Mouse (Mus musculus): ENCODE results near the gene Aste1. TPM values are rescaled to one million over a fixed set of nuclear protein-coding genes. Genes with fewer than 3 reads are reported as not detected.

Aste1 gene
- total RNA-seq (2015; ENCODE audit: low replicate concordance) (6.5 TPM in 1 of 2 replicates, not detected in the other), total RNA-seq (2017; ENCODE audit: low replicate concordance) (3.6 and 7.5 TPM in 2 replicates)

DNA sequence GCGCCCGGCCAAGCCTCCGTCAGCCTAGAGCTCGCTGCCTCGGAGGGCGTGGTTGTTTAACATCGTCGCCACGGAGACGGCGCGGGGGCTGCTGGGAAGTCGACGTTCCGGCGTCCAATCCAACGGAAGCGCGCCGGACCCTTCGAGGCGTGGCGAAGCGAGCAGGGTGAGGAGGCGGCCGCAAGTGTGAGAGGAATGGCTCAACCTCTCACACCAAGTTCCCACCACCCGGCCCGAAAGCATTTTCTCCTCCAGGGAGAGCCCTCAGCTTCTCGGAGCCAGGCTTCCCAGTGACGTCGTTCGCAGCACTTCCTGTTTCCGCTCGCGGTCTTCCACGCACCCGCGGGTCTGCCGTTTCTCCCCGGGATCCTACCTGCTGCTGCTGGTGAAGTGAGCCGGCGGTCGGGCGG lies at the start of gene Aste1, which contains the start of gene Nek11:
TSS of gene Aste1 (plus strand) at position 175 of the 410 bp plus-strand sequence.
TSS of gene Nek11 (minus strand) at position 307 of the 410 bp plus-strand sequence.
- ATAC-seq (replicated peaks; ENCODE audit: low FRiP score, poor library complexity, severe bottlenecking), result peak; percentile 99

DNA sequence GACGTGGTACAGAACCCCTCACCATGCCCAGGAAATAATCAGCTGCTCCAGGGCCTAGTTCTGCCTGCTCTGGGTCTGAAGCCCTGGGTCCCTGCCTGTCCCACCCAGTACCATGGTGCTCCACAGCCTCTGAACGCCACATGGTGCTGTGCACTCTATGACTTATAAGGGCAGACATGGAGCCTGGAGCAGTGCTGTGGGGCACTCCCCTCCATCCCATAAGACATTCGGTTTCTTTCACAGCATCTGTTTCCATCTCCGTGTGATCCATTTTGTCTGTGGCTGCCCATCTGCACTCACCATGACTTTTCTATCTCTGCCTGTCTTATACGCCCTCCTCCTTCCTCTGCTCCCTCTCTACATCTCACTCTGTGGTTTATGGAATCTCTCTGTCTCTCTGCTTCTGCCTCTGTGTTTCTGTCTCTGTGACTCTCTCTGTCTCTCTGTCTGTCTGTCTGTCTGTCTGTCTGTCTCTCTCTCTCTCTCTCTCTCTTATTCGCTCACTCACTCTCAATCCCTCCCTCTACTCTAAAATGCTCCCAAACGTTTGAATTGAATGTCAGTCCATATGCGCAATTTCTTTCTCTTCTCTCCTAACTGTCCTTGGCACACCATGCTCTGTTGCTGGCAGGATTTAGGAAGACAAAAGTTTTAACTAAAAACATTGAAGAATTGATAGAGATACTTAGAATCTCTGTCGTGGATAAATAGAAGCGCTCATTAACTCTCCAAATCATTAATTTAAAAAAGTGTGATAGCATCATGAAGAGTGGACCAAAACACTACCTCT lies 46.8 kb upstream of the Aste1 start:
- no peak for ATAC-seq (replicated peaks; ENCODE audit: low FRiP score, poor library complexity, severe bottlenecking)

GRCm38 (mm10) chr9:105349034-105349433 lies 46.2 kb upstream of the Aste1 start:
- ATAC-seq (replicated peaks; ENCODE audit: low FRiP score, poor library complexity, severe bottlenecking), result no peak

DNA sequence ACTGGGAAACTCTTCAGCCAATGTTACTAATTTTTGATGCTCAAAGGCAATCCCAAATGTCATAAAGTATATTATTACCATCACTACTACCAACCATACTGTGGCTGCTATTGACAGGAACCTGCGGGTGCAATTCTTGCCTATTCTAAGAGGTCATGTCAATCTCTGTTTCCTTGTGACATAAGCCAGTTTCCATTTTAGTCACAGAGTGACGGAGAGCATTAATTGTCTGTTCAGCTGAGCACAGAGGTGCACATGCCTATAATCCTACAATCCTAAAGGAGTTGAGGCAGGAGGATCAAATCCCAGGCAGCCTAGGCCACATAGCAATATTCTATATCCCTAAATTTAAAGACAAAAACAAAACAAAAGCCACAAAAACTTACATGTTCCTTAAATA lies 33.0 kb upstream of the Aste1 start:
- no peak for ATAC-seq (replicated peaks; ENCODE audit: low FRiP score, poor library complexity, severe bottlenecking)

DNA sequence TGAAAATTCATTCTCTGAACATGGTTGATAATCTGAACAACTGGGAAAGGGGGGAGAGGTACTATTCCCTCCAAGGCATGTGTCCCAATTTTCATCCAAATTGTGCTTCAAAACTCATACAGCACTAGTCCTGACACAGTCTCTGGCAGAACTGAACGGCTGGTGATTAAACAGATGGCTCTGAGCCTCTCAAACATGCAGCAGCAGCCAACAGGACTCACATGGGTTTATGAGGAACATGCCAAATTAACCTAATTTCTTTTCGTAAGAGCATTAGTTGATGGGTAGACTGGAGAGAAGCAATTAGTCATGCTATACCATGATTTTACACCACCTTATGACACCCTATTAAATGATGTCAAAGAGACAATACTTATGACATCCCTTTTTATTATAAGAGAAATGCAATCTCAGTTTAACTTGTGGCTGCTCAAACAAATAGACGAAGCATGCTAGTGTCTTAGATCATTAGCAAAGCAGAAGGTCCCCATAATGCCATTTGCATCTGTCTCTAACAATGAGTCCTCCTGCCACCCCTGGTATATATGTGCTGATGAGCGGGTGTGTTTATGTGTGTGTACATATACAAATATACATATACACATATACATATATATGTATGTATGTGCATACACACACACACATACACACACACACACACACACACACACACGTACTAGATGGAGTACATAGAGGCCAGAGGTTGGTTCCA lies 31.5 kb upstream of the Aste1 start:
- no peak for ATAC-seq (replicated peaks; ENCODE audit: low FRiP score, poor library complexity, severe bottlenecking)

DNA sequence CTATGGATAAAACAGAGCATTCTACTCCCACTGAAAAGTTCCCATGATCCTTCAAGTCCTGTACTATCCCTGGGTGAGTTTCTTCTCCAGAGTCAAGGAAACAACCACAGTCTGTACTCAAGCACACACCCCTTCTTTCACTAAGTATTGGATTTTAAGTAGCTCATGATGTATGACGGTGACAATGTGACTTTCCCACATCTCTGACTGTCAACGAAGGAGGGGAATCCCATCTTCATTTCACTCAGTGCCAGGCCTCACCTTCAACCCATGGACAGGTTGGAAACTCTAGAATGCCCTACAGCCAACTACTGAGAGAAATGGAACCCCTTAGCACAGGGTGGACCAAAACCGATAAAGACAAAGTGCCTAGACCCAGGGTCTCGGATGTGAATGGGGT lies 29.0 kb upstream of the Aste1 start:
- no peak for ATAC-seq (replicated peaks; ENCODE audit: low FRiP score, poor library complexity, severe bottlenecking)

DNA sequence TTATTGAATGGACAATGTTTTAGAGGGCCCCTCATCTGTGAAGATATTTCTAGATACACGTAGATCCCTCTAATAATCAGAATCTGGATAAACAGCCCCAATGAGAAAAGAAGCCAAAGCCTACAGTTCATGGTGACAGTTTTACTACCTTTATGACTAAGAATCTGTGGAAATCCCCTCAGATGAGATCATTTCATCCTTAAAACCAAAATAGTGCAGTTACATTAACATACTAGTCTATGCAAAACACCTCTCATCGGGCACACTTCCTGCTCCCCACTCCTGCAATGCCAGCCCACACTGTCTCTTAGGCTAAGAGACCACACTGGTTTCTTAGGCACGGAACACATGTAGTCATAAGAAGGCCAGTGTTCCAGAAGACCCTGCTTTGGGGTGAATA lies 26.6 kb upstream of the Aste1 start:
- ATAC-seq (replicated peaks; ENCODE audit: low FRiP score, poor library complexity, severe bottlenecking), result no peak

GRCm38 (mm10) chr9:105374361-105374760 lies 20.8 kb upstream of the Aste1 start:
- ATAC-seq (replicated peaks; ENCODE audit: low FRiP score, poor library complexity, severe bottlenecking), result no peak

- no peak for ATAC-seq (replicated peaks; ENCODE audit: low FRiP score, poor library complexity, severe bottlenecking)
Observed at GRCm38 (mm10) chr9:105376411-105376810, 18.8 kb upstream of the Aste1 start.

DNA sequence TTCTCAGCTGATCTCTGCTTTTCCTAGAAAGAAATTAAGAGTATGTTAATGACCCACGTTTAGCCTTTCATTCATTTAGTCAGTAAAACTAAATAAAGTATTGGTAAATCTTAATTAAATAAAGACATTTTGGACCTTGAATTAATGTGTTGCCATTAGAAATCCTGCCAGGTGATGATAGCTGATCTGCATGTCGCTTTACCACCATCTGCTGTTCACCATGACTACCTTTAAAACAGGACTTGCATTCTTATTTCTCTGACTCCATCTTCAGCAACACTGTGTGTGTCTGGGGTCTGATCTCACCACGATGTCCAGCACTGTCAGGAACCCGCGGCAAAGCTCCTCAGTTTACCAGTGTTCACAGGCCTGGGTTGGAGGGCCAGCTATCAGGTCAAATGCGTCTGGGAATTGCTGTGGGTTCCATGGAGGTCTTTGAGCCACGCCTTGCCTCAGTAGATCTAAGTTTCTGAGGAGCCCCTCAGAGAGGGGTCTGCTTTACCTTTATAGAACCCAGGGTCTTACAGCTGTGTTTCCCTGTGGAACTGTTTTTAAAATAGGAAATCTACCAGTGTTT lies 18.1 kb upstream of the Aste1 start:
- no peak for ATAC-seq (replicated peaks; ENCODE audit: low FRiP score, poor library complexity, severe bottlenecking)

GRCm38 (mm10) chr9:105377622-105378021 lies 17.6 kb upstream of the Aste1 start:
- ATAC-seq (replicated peaks; ENCODE audit: low FRiP score, poor library complexity, severe bottlenecking), result no peak

DNA sequence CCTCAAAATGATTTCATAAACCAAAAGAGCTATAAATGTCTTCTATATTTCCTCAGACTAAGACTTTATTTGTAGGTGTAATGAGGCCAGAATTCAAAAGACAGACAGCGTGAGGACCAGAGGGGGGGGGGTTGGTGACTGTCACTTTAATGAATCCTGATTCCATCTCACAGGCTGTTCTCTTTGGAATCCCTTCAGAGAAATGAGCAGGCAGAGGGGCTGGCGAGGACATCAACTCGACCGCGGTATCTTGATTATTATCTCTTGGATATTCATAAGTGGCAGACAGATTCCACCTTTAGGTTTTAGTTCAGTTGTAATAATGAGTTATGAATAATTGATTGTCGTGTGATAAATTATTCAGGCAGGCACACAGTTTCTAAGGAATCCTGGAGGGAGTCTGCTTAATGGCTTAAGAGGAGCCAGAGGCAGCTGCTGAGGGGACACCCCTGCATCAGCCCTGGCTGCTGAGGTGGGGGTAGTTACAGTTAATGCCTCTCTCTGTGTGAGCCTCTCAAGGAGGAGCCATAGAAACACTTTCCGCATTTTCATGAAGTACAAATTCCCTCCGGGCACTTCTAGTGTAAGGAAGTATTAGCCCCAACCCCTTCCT lies 15.6 kb upstream of the Aste1 start:
- no peak for ATAC-seq (replicated peaks; ENCODE audit: low FRiP score, poor library complexity, severe bottlenecking)

DNA sequence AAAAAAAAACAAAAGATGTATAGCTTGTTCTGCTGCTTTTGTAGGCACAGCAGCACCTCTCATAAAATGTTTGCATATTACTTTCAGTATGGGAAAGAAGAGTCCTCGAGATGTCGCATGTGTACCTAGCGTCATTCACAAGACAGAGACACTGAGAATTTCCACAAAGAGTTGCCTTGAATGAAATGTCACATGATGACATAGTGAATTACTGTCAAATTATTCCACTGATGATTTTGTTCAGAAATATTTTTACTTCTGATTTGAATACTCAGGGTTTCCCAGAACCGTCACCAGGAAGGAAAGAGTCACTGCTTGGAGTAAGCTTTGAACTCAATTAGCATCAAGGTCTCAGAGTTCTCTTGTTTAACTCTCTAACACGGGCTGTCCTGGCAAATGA lies 7.8 kb upstream of the Aste1 start:
- ATAC-seq (replicated peaks; ENCODE audit: low FRiP score, poor library complexity, severe bottlenecking), result no peak

DNA sequence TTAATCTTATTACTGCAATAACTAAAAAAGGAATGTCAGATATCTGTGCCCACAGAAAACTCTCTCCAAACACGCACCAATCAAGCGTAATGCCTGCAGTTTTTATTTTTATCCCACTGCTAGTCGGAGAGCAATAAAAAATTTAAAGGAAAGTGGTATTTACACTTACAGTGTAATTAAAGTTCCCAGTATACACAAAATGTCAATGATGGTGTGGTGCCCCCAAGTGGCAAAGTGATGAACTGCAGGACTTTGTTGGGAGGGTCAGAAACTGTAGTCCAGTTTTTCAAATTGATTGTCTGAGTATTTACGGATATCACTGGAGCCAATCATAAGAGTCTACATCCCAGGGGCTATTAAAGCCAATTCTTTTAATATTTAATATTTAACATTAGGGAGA lies 5.9 kb upstream of the Aste1 start:
- ATAC-seq (replicated peaks; ENCODE audit: low FRiP score, poor library complexity, severe bottlenecking), result 0 out of 2 replicates have a peak, but pooled peaks have one; percentile 55

DNA sequence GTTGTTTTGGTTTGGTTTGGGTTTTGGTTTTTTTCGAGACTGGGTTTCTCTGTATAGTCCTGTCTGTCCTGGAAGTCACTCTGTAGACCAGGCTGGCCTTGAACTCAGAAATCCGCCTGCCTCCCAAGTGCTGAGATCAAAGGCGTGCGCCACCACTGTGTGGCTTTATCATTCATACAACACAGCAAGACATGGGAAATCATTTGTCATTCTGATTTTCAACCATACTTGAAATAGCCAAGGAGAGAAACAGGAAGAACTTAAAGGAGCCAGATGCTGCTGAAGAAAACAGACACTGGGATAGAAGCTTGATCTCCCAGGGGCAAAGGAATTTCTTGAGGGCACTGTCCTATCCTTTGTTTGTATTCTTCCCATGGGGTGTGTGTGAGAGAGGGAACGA lies 4.6 kb upstream of the Aste1 start:
- ATAC-seq (replicated peaks; ENCODE audit: low FRiP score, poor library complexity, severe bottlenecking), result no peak

DNA sequence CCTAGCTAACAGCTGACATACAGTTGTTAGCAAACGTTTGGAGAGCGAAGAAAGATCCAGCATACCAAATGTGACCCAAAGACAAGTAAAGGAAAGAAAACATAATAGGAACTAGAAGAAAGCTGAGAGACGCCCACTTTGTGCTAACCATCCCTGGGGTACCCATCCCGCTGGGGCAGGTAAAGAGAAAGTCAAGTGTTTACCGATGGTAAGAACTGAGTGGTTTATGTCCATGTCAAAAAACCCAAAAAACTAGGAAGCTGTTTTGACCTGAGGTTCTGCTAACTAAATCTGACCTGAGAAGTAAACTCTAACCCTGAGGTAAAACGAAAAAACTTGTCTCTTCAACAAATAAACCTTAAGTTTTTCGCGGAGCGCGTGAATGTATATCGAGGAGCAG lies 472 bp upstream of the Aste1 start:
- no peak for ATAC-seq (replicated peaks; ENCODE audit: low FRiP score, poor library complexity, severe bottlenecking)

- no peak for ATAC-seq (replicated peaks; ENCODE audit: low FRiP score, poor library complexity, severe bottlenecking)
Observed at GRCm38 (mm10) chr9:105408549-105408948, 13.4 kb downstream of the Aste1 start.

DNA sequence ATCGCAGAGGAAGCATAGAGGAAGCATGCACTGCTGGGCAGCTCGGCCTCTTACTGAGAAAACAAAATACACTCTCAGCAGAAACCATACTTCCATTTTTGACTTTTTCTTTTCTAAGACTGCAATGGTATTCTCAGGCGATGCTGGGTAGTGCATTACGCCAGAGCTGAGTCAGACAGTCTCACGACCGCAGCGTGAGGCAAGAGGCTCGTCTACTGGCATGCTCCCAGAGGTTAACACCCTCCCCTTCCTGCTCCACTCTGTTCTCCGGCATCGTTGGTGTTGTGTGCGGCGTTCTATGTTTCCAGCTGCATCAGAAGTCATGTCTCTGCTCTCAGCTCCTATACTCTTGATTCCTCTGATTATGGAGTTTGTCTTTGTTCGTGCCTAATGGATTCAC lies 63.8 kb downstream of the Aste1 start:
- ATAC-seq (replicated peaks; ENCODE audit: low FRiP score, poor library complexity, severe bottlenecking), result no peak

DNA sequence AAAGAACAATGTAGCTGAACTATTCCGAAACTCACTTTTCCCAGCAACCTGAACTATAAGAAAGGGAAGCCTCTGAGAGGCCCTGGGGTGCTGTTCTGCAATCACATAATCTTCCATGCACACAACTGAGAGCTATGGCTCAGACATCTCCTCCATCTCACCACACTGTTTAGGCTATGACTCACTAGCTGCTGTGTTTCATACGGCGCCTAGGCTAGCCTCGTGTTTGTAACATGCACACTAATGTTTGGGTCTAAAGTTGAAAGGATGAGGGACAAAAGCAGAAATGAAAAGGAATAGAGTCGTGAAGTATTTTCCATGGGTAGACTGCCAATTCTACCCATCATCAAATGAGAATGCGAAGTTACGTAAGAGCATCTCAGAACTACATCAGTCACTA lies 66.3 kb downstream of the Aste1 start:
- ATAC-seq (replicated peaks; ENCODE audit: low FRiP score, poor library complexity, severe bottlenecking), result no peak

Data from erythroid progenitor cell, adult 5-6 weeks (primary cell).